In the genomic region with DNA sequence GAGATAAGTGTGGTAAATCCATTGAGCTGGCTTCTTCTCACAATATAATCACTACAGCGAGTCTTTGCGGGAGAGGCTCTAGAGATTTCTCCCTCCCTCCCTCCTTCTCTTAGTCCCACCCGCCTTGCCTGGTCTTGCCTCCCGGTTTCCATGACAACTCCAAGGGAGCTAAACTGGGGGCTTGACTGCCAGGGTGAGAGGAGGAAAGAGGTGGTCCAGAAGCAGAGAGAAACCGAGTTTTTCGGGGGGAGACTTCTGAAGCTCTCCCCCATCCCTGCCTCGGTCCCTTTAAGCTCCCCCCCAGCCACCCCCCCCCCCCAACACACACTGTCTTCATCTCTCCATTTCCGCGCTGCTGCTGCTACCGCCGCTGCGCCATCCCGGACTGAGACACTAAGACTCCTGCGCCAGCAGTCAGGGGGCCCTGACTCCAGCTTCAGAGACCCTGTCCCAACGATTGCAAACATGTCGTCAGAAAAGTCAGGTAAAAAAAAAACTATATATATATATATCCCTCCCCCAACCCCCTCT, we compare ENCODE assay signal across 8 mouse cellular contexts. TPM values are rescaled to one million over a fixed set of nuclear protein-coding genes. Genes with fewer than 3 reads are reported as not detected.
DNase-seq lines count a peak whose midpoint lies in the region; ATAC-seq lines count a peak whose summit lies in the region.

Gene Prrt1, plus strand, starts transcription at position 313 of the 531 bp plus-strand sequence.

- peaks cover 5% of the 10 kb centered on the region; the same call in 1 of the 2 replicates for H3K36me3 ChIP-seq in neural tube, embryonic 13.5 days

- H3K4me2 ChIP-seq in neural tube, embryonic 13.5 days, result peak within 1 kb of the TSS; percentile 75

- intact Hi-C loops in left cerebral cortex, postnatal 25 days (cut with DNase I), result loop anchor here (2.0 to 5.0 kb wide), 3 partner anchors 37 to 507 kb away; partner anchors contain the start of genes Brd2 and Pbx2

- peaks cover 47% of the 10 kb centered on the region for H3K27me3 ChIP-seq in neural tube, embryonic 13.5 days

- H3K9ac ChIP-seq in neural tube, embryonic 13.5 days, result peak within 1 kb of the TSS; percentile 80

- H3K27ac ChIP-seq in neural tube, embryonic 13.5 days (replicated peaks), result peak within 1 kb of the TSS; percentile 94

- peak; percentile 62 to 69 for DNase-seq in left cerebral cortex, adult 18-20 months (ENCODE audit: low spot score in 2 of 2)
- no peak for DNase-seq in left cerebral cortex, adult 11 months (ENCODE audit: low spot score)
- peak; percentile 63 to 71 for DNase-seq in cerebellum, adult 18-20 months
- peak; percentile 66 to 77 for DNase-seq in frontal cortex, adult 2 months (ENCODE audit: extremely low spot score in 1 of 2, low spot score in 1 of 2)
- peak; percentile 70 to 90 for DNase-seq in left cerebral cortex, postnatal 25 days (ENCODE audit: low spot score in 2 of 2)
- no peak for DNase-seq in testis, postnatal 10 days (ENCODE audit: low spot score)
- no peak for DNase-seq in spleen, postnatal 4 days (ENCODE audit: low spot score in 2 of 2)

- ATAC-seq in neural tube, embryonic 13.5 days (ENCODE audit: low read depth), result peak; percentile 19; the same call in 1 of the 2 replicates

- peak within 1 kb of the TSS; percentile 74 for H3K4me3 ChIP-seq in neural tube, embryonic 13.5 days

- no peaks in the 10 kb centered on the region for H3K9me3 ChIP-seq in neural tube, embryonic 13.5 days

- H3K4me1 ChIP-seq in neural tube, embryonic 13.5 days (replicated peaks), result peaks cover 61% of the 10 kb centered on the region

- WGBS in neural tube, embryonic 13.5 days, result 2% methylated on average over 16 of the region's 16 CpGs

RNA-seq across cellular contexts. Expression of gene Prrt1, which starts in this region (rescaled TPM):
- 100 to 1,000 TPM; 131 to 147 TPM for total RNA-seq in left cerebral cortex, adult 18-20 months (2021)
- 150 and 179 TPM in 2 replicates for polyA plus RNA-seq in frontal cortex, adult 2 months (2012; rRNA removed)
- 100 to 1,000 TPM; 171 to 183 TPM for total RNA-seq in left cerebral cortex, postnatal 25 days (2021)
- polyA plus RNA-seq in neural tube, embryonic 13.5 days (2015; fragmentation: Nextera tagmentation; extraction: Ambion mirVana), result 3.8 and 4.2 TPM in 2 replicates

Comparison
In these comparisons a context has a peak if more than half of its experiments do, and no peak if none do; other contexts are left out.
1. RNA of gene Prrt1 (polyA plus RNA-seq): 150 to 179 TPM in frontal cortex, adult 2 months; 3.8 to 4.2 TPM in neural tube, embryonic 13.5 days; every median in the first group is over 10 times any median in the second.
2. DNase-seq: peak in left cerebral cortex, adult 18-20 months (2 of 2), cerebellum, adult 18-20 months (2 of 2), frontal cortex, adult 2 months (2 of 2) and left cerebral cortex, postnatal 25 days (2 of 2); none in left cerebral cortex, adult 11 months (single experiment), testis, postnatal 10 days (single experiment) and spleen, postnatal 4 days (0 of 2).